ENCODE assay signal across 10 mouse cellular contexts in the genomic region with DNA sequence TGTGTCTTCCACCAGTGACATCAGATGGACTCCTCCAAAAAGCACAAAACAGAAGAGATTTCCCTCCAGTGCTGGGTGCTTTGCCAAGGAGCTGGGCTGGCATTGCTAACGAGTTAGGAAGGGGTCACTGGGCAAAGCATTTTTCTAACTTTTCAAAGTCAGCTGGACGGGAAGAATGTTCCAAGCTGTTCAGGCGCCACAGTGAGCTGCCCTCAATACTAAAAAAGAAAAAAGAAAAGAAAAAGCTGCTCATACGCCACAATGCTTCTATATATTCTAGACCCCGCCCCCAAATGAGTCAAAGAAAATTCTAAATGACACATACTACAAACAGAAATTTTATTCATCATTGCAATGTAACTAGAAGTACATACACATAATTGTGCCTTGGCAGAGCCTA.
A peak's percentile ranks its signal among the peaks of the same experiment; 100 is the strongest.
DNase-seq lines count a peak whose midpoint lies in the region; ATAC-seq lines count a peak whose summit lies in the region.
"Had no signal": no experiment of that assay in that cellular context is flagged by ENCODE, and none has a peak within 500 bp of the region (broad histone marks: within the 10 kb centered on the region; RNA-seq: fewer than 3 reads in every experiment).

No protein-coding gene starts in this region.

- H3K9me3 ChIP-seq in heart, embryonic 10.5 days, result no peaks in the 10 kb centered on the region
- no peaks in the 10 kb centered on the region for H3K9me3 ChIP-seq in midbrain, embryonic 12.5 days
- H3K9me3 ChIP-seq in midbrain, embryonic 11.5 days (ENCODE audit: control insufficient read depth, low read length), result no peaks in the 10 kb centered on the region
- no peaks in the 10 kb centered on the region for H3K9me3 ChIP-seq in stomach, embryonic 16.5 days (replicated peaks; ENCODE audit: control insufficient read depth, low read length)
- H3K9me3 ChIP-seq: G1E had no signal

- H3K4me3 ChIP-seq in heart, embryonic 10.5 days, result no peak overlapping the region
- no peak overlapping the region for H3K4me3 ChIP-seq in midbrain, embryonic 12.5 days
- H3K4me3 ChIP-seq in midbrain, embryonic 11.5 days (ENCODE audit: low read depth, low read length), result no peak overlapping the region
- H3K4me3 ChIP-seq in stomach, embryonic 16.5 days (replicated peaks; ENCODE audit: low read length), result no peak overlapping the region

- H3K9ac ChIP-seq in midbrain, embryonic 12.5 days (replicated peaks), result no peak overlapping the region
- no peak overlapping the region for H3K9ac ChIP-seq in midbrain, embryonic 11.5 days (ENCODE audit: low read length)
- H3K9ac ChIP-seq in stomach, embryonic 16.5 days (ENCODE audit: low read length), result no peak overlapping the region

- no peaks in the 10 kb centered on the region for H3K27me3 ChIP-seq in heart, embryonic 10.5 days (ENCODE audit: insufficient read depth, poor library complexity, severe bottlenecking)
- no peaks in the 10 kb centered on the region for H3K27me3 ChIP-seq in midbrain, embryonic 12.5 days
- no peaks in the 10 kb centered on the region for H3K27me3 ChIP-seq in midbrain, embryonic 11.5 days (ENCODE audit: control insufficient read depth, insufficient read depth, low read length)
- H3K27me3 ChIP-seq in stomach, embryonic 16.5 days (ENCODE audit: control insufficient read depth, insufficient read depth, low read length), result no peaks in the 10 kb centered on the region

- peaks cover 68% of the 10 kb centered on the region for H3K4me1 ChIP-seq in heart, embryonic 10.5 days
- peaks cover 5% of the 10 kb centered on the region; the same call in 1 of the 2 replicates for H3K4me1 ChIP-seq in midbrain, embryonic 12.5 days
- H3K4me1 ChIP-seq in midbrain, embryonic 11.5 days (ENCODE audit: control insufficient read depth, insufficient read depth, low read length), result no peaks in the 10 kb centered on the region
- H3K4me1 ChIP-seq in stomach, embryonic 16.5 days (ENCODE audit: control insufficient read depth, insufficient read depth, low read length), result peaks cover 39% of the 10 kb centered on the region

- intact Hi-C loops in heart, postnatal 10 days (cut with DNase I), result no loop called here

- ATAC-seq in midbrain, embryonic 12.5 days (ENCODE audit: low FRiP score, low read depth), result no peak
- ATAC-seq in midbrain, embryonic 11.5 days (ENCODE audit: low FRiP score), result no peak
- no peak for ATAC-seq in stomach, embryonic 16.5 days (ENCODE audit: insufficient read depth, low FRiP score)

- no peak for DNase-seq in heart, embryonic 10.5 days (ENCODE audit: low spot score)
- no peak for DNase-seq in heart, postnatal 10 days
- no peak for DNase-seq in midbrain, embryonic 11.5 days (ENCODE audit: low spot score, missing footprints)
- peak; percentile 62 for DNase-seq in kidney, adult 18-20 months
- DNase-seq in retina, embryonic 14.5 days (ENCODE audit: low spot score), result no peak
- DNase-seq in gastrocnemius, adult 18-20 months (ENCODE audit: low spot score), result no peak
- DNase-seq: thymus, postnatal 25 days had no signal

- peaks cover 14% of the 10 kb centered on the region for H3K36me3 ChIP-seq in heart, embryonic 10.5 days
- peaks cover 15% of the 10 kb centered on the region for H3K36me3 ChIP-seq in midbrain, embryonic 12.5 days
- H3K36me3 ChIP-seq in midbrain, embryonic 11.5 days (ENCODE audit: control insufficient read depth, insufficient read depth, low read length), result 0 out of 2 replicates have a peak, but pooled peaks cover 2% of the 10 kb centered on the region
- 0 out of 2 replicates have a peak, but pooled peaks cover 9% of the 10 kb centered on the region for H3K36me3 ChIP-seq in stomach, embryonic 16.5 days (ENCODE audit: control insufficient read depth, insufficient read depth, low read length)
- H3K36me3 ChIP-seq: G1E had no signal

- no peak overlapping the region for H3K4me2 ChIP-seq in midbrain, embryonic 12.5 days (replicated peaks)
- H3K4me2 ChIP-seq in midbrain, embryonic 11.5 days, result no peak overlapping the region
- H3K4me2 ChIP-seq in stomach, embryonic 16.5 days (ENCODE audit: low read depth, low read length), result no peak overlapping the region

- WGBS in heart, embryonic 10.5 days, result 86% methylated on average over 5 of the region's 5 CpGs
- WGBS in midbrain, embryonic 12.5 days, result 80% methylated on average over 5 of the region's 5 CpGs
- 89% methylated on average over 5 of the region's 5 CpGs for WGBS in midbrain, embryonic 11.5 days
- WGBS in stomach, embryonic 16.5 days, result 57% methylated on average over 5 of the region's 5 CpGs

- peak overlapping the region; percentile 79 for H3K27ac ChIP-seq in heart, embryonic 10.5 days
- H3K27ac ChIP-seq in midbrain, embryonic 12.5 days (replicated peaks), result peak overlapping the region; percentile 31; the same call in 1 of the 2 replicates
- no peak overlapping the region for H3K27ac ChIP-seq in midbrain, embryonic 11.5 days (ENCODE audit: low read depth, low read length)
- peak overlapping the region; percentile 70 for H3K27ac ChIP-seq in stomach, embryonic 16.5 days (ENCODE audit: low read length)
